Mouse (Mus musculus): ENCODE measurements at regions not wholly inside any gene's neighbourhood (a gene's known extent, or its start where the extent isn't known, plus 50 kb on each side); places are given as distances from the start of the nearest gene placed in this dataset.

DNA sequence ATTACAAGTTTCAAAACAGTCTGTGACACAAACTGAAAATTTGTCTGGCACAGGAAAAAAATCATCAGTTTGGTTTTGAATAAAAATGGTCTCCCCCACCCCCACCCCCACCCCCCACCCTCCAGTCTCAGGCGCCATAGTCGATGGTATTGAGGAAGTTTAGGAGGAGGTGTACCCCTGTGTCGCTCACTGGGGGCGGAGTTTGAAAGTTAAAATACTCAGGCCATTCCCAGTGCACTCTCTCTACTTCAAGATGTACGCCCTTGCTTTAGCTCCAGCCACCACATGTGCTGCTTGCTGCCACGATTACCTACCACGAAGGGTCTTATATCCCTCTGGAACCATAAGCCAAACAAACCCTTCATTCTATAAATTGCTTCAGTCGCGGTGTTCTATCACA lies 337.6 kb downstream of the Rapgef2 start:
- TF ChIP-seq CTCF (IDR thresholded peaks at IDR 0.05; ENCODE audit: low read depth, low read length) (no peak), GATA1 (IDR thresholded peaks at IDR 0.05; ENCODE audit: borderline replicate concordance, low read length) (no peak), GATA2 (IDR thresholded peaks at IDR 0.05; ENCODE audit: borderline replicate concordance, low read depth, low read length) (no peak), POLR2AphosphoS5 (IDR thresholded peaks at IDR 0.05; ENCODE audit: insufficient replicate concordance, low read depth, low read length) (no peak)
